Mouse (Mus musculus) stomach, postnatal 0 days (tissue): ENCODE results near the gene Plekhm1. TPM values are rescaled to one million over a fixed set of nuclear protein-coding genes. Genes with fewer than 3 reads are reported as not detected.
A peak's percentile ranks its signal among the peaks of the same experiment; 100 is the strongest.

Experiments used
- ATAC-seq: fragments of 200-750 bp; cut with Nextera tagmentation; 2 replicates; pipeline ENCODE4 v1.8.0; 2017; ENCODE audit not compliant: low FRiP score, low TSS enrichment
- DNase-seq: peaks from one replicate; pipeline ENCODE4 v3.0.0-alpha.2; 2016; ENCODE audit warnings: low spot score
- H3K27ac ChIP-seq: fragments of 300-500 bp; sonication (generic); replicated peaks from 2 replicates; pipeline ENCODE4 v1.5.1; 2014; ENCODE audit warnings: mild to moderate bottlenecking, control low read depth
- H3K27me3 ChIP-seq: fragments of 300-500 bp; sonication (generic); 2 replicates; pipeline ENCODE4 v1.6.1; 2014; ENCODE audit warnings: low read length; ENCODE audit not compliant: control insufficient read depth, insufficient read depth
- H3K36me3 ChIP-seq: fragments of 300-500 bp; sonication (generic); 2 replicates; pipeline ENCODE4 v1.6.1; 2014; ENCODE audit warnings: low read length, mixed read lengths; ENCODE audit not compliant: control insufficient read depth, insufficient read depth
- H3K4me1 ChIP-seq: fragments of 300-500 bp; sonication (generic); replicated peaks from 2 replicates; pipeline ENCODE4 v1.6.1; 2014; ENCODE audit warnings: antibody characterized with exemption; ENCODE audit not compliant: control insufficient read depth, insufficient read depth
- H3K4me2 ChIP-seq: fragments of 300-500 bp; sonication (generic); replicated peaks from 2 replicates; pipeline ENCODE4 v1.6.1; 2014; ENCODE audit warnings: low read depth, mild to moderate bottlenecking, control low read depth, moderate library complexity
- H3K4me3 ChIP-seq: fragments of 300-500 bp; sonication (generic); 2 replicates; pipeline ENCODE4 v1.5.1; 2014; ENCODE audit warnings: low read depth, low read length, control low read depth
- H3K9ac ChIP-seq: fragments of 300-500 bp; sonication (generic); 2 replicates; pipeline ENCODE4 v1.6.1; 2014; ENCODE audit warnings: mild to moderate bottlenecking, low read length, control low read depth, mixed read lengths
- H3K9me3 ChIP-seq: fragments of 300-500 bp; sonication (generic); 2 replicates; pipeline ENCODE4 v1.6.1; 2016; ENCODE audit warnings: low read length; ENCODE audit not compliant: control insufficient read depth
- CTCF ChIP-seq: IDR thresholded peaks from 2 replicates; pipeline ENCODE4 v1.5.1; 2016; ENCODE audit warnings: antibody characterized with exemption, low read depth, mild to moderate bottlenecking, moderate library complexity
- EP300 ChIP-seq: optimal IDR thresholded peaks from 2 replicates; pipeline ENCODE3; 2016; ENCODE audit warnings: antibody characterized with exemption
- WGBS: fragments of 180-500 bp; shearing (Covaris S2); extraction: QIAGEN DNeasy Blood & Tissue Kit; methylation state at CpG from one replicate; pipeline ENCODE4 v1.1.7; 2014; 5-methylcytosine and 5-hydroxymethylcytosine counted together
- polyA plus RNA-seq: library from polyadenylated mRNA; unstranded; fragments of >200 nt; fragmentation: Nextera tagmentation; extraction: Ambion mirVana; gene quantifications from 2 replicates; pipeline ENCODE4 v1.2.1, GENCODE M21; 2015

Gene Plekhm1
- polyA plus RNA-seq, 1 experiment from 2014 or later: 3.6 TPM

DNA sequence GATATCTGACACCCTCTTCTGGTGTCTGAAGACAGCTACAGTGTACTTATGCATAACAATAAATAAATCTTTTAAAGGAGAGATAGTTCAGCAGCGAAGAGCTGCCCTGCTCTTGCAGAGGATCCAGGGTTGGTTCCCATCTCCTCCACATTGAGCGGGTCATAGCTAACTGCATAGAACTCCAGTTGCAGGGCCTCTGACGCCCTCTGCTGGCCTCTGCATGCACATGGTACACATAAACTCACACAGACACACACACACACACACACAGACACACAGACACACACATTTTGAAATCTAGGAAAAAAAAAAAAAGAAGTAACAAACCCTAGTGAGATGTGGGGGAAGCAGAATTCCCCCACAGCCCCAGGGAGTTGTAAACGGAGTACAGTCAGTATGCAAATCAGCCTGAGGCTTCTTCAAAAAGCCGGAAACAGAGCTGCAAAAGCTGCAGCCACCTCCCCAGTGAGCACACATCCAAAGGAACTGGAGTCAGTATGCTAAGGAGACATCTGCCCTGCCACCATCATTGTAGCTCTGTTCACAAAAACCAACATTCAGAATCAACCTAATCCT, 60.2 kb downstream of the Plekhm1 start:
- Histone ChIP-seq H3K9ac (no peak overlapping the region), H3K9me3 (no peaks in the 10 kb centered on the region), H3K4me1 (no peaks in the 10 kb centered on the region), H3K27me3 (no peaks in the 10 kb centered on the region), H3K27ac (no peak overlapping the region), H3K4me3 (no peak overlapping the region), H3K4me2 (no peak overlapping the region), H3K36me3 (no peaks in the 10 kb centered on the region)
- no peak for ATAC-seq
- WGBS: 89% methylated on average over 5 of the region's 5 CpGs
- no peak for DNase-seq
- TF ChIP-seq EP300: no peak
- peak; percentile 33 for TF ChIP-seq CTCF

DNA sequence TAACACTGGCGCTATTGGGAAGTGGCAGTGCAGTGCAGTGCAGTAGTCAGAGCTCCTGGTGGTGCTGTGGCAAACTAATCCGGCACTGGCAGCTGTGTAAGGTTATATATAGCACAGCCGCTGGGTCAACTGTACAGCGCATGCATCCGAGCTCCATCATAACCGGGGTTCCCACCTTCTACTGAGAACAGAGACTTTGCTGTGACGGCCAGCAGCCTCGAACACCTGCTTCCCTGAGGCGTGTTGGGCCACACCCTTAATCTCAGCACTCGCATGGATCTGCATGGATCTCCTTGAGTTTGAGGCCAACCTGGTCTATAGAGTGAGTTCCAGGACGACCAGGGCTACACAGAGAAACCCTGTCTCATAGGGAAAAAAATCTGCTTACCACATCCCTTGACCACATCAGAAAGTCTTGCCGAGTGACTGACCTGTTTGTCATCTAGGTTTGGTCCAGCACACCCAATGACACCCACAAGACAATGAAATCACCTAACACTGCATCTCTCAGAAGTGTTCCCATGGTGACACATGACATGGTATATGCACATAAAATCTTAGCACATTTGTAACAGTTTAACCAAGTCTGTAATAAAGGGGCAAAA, 61.7 kb downstream of the Plekhm1 start:
- Histone ChIP-seq H3K4me2 (no peak overlapping the region), H3K27ac (0 out of 2 replicates have a peak overlapping the region, but pooled peaks have one; percentile 18), H3K36me3 (no peaks in the 10 kb centered on the region), H3K9ac (no peak overlapping the region), H3K4me3 (no peak overlapping the region), H3K9me3 (no peaks in the 10 kb centered on the region), H3K27me3 (no peaks in the 10 kb centered on the region), H3K4me1 (0 out of 2 replicates have a peak, but pooled peaks cover 5% of the 10 kb centered on the region)
- WGBS: 70% methylated on average over 12 of the region's 12 CpGs
- ATAC-seq: no peak
- DNase-seq: no peak
- TF ChIP-seq CTCF (no peak), EP300 (no peak)

DNA sequence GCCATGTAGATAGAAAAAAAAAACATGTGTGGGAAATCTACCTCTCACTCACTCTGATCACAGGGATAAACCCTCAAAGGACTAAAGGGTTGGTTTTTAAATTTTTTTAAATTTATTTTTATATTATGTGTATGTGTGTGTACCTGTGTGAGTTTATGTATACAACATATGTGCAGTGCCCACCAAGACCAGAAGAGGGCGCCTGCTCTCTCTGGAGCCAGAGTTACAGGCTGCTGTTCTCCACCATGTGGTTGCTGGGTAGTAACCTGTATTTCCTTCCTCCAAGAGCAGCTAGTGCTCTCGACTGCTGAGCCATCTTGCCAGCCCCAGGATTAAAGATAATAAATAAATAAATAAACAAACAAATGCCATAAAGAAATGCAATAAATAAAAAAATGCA, 62.8 kb downstream of the Plekhm1 start:
- WGBS: 81% methylated on average over 2 of the region's 2 CpGs
- Histone ChIP-seq H3K27ac (no peak overlapping the region), H3K9me3 (no peaks in the 10 kb centered on the region), H3K4me2 (no peak overlapping the region), H3K9ac (no peak overlapping the region), H3K27me3 (no peaks in the 10 kb centered on the region), H3K36me3 (no peaks in the 10 kb centered on the region), H3K4me1 (peaks cover 5% of the 10 kb centered on the region; the same call in 1 of the 2 replicates), H3K4me3 (no peak overlapping the region)
- ATAC-seq (no peak), DNase-seq (no peak)
- TF ChIP-seq EP300 (no peak), CTCF (peak; percentile 52)

DNA sequence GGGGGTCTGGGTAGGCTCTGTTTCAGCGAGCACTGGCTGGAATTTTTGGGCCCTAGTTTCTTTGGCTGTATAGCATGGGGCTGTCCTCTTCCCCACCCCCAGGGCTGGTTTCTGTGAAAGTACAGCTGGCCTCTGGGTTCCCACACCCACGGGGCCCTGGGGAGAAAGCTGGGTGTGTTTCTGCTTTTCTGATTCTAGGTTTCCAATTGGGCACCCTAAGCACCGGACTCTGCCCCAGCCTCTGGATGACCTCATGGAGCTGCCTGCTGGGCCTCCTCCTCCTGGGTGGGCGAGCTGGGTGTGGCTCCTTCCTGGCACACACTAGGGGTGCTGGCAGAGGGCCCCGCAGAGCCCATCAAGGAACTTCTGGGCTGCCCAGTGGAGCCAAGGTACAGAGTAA, 65.8 kb downstream of the Plekhm1 start:
- Histone ChIP-seq H3K9ac (peak overlapping the region; percentile 50; the same call in 1 of the 2 replicates), H3K36me3 (no peaks in the 10 kb centered on the region), H3K4me1 (peaks cover 5% of the 10 kb centered on the region; the same call in 1 of the 2 replicates), H3K9me3 (no peaks in the 10 kb centered on the region), H3K27me3 (no peaks in the 10 kb centered on the region), H3K4me3 (no peak overlapping the region), H3K27ac (peak overlapping the region; percentile 92), H3K4me2 (peak overlapping the region; percentile 27; the same call in 1 of the 2 replicates)
- TF ChIP-seq CTCF: no peak
- no peak for TF ChIP-seq EP300
- peak; percentile 93 for DNase-seq
- 13% methylated on average over 5 of the region's 5 CpGs for WGBS
- ATAC-seq: peak; percentile 88

DNA sequence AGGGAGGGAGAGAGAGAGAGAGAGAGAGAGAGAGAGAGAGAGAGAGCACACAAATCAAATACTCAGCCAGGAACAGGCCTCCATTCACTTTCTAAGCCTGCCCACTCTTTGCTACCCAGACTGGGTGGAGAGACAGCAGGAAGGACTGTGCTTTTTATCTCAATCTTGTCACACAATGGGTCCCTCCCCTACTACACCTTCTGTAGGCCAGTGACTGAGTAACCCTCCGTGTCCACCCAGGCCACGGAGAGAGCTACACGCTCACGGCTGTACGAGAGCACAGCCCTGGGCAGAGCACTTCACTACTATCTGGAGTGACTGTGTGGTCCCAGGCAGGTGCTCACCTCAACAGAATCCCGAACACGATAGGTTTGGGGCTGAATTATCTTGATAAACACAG, 66.3 kb downstream of the Plekhm1 start:
- H3K36me3 ChIP-seq: no peaks in the 10 kb centered on the region
- TF ChIP-seq CTCF: no peak
- no peak for TF ChIP-seq EP300
- 47% methylated on average over 7 of the region's 7 CpGs for WGBS
- H3K4me2 ChIP-seq: peak overlapping the region; percentile 27; the same call in 1 of the 2 replicates
- no peak for DNase-seq
- ATAC-seq: peak; percentile 77
- H3K27ac ChIP-seq: peak overlapping the region; percentile 92
- no peak overlapping the region for H3K4me3 ChIP-seq
- no peaks in the 10 kb centered on the region for H3K27me3 ChIP-seq
- H3K9me3 ChIP-seq: no peaks in the 10 kb centered on the region
- peaks cover 5% of the 10 kb centered on the region; the same call in 1 of the 2 replicates for H3K4me1 ChIP-seq
- H3K9ac ChIP-seq: peak overlapping the region; percentile 50; the same call in 1 of the 2 replicates
